Mouse (Mus musculus) cerebellum, adult (tissue): Measurements from ENCODE around the gene Rdh14.

Experiments used
- ATAC-seq: cut with Nextera tagmentation; 2 replicates; pipeline ENCODE4 v1.9.2; 2017; ENCODE audit warnings: mild to moderate bottlenecking, moderate library complexity, mixed read lengths; ENCODE audit not compliant: insufficient number of reproducible peaks, low FRiP score, low TSS enrichment

Rdh14 gene

GRCm38 (mm10) chr12:10390671-10391441, at the start of gene Rdh14:
Gene Rdh14 (plus strand): TSS chr12:10390772.
- ATAC-seq: peak; percentile 99

DNA sequence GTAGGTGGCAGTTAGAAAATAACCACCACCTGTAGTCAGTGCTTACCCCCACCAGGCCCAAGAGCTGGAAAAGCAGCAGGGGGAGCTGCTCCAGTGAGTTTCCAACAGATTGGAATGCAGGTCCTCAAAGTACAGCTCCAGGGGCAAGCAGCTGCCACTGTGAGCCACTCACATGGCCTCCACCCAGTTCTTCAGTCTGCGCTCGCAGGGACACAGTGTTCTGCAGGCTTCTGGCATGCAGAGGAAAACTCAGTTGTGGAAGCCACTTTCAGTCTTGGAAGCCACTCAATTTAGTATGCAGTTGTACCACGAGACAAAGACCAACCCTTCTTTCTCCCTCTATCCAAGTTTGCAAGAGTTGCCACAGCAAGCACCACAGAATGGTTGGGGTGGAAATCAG, 39.9 kb upstream of the Rdh14 start:
- ATAC-seq: no peak

GRCm38 (mm10) chr12:10357756-10358155, 32.8 kb upstream of the Rdh14 start:
- ATAC-seq: no peak

GRCm38 (mm10) chr12:10369673-10370072, 20.9 kb upstream of the Rdh14 start, which contains the start of gene Nt5c1b:
Gene Nt5c1b (plus strand): TSS chr12:10369973.
- no peak for ATAC-seq

DNA sequence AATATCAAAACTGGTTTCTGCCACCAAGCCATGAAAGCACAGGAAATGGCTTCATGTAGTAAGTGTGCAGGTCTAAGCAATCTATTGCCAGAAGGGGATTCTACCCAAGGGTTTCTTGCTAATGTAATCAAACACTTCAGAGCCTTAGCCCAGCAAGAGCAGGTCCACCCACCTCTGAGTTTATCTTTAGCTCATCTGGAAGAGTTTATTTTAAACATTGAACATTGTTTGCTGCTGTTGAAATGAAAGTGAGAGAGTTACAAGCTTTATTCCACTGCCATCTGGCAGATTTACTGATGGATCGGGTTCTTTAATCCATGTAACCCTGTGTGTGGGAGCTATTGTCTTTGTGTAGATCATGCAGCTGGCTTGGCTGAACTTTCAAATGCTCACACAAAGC, 10.2 kb downstream of the Rdh14 start:
- no peak for ATAC-seq

DNA sequence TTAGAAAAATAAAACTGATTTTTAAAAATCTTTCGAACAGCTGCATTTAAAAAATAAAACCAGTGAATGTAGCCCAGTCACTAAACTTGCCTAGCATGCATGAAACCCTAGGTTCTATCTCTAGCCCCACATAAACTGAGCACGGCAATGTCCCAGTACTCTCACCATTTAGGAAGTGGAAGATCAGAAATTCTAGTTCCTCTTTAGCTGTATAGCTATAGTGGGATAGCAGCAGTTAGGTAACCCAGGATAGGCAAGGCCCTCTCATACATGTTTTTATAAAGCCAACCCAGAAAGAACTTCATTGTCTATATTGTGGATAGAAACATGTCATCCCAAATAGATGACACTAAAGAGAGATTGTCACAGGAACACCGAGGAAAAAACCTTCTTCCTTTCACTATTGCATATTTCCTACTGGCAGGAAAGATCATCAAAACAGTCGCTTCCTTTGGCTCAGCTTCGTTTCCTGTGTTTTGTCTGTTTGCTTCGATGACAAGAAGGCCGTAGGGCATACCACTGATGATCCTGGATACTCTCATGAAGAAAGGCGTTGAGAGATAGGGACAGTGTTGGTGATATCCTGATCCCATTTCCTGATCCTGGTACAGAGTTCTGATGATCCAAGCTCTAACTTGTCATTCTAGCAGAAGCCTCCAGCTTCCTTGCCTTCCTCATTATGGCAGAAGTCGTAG, 12.0 kb downstream of the Rdh14 start:
- no peak for ATAC-seq

DNA sequence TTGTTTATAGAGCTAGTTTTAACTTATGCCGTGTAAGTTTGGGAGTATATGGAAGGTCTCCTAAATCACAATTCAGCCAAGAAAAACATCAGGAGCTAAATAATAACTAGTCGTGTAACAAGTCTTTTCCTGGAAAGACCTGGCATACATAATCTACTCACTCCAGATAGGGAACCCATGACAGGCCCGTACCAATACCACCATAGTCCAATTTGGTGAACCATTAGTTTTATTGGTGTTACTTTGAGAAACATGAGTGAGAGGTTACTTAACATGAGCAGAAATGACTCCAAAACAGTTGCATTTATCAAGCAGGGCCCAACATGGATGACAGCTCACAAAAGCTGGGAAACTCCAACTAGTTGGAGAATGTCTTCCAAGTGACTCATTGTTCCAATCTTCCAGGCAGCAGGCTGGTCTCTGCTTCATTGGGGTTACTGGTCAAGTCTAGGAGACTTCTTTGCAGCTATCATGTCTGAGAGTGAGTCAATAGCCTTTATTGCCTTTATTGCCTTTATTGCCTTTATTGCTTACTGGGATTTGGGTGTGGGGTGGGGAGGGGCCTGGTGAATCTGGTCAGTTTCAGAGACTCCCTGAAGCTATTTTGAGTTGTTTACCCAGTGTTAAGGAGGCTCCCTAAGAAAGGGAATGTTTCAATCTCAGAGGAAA, 20.1 kb downstream of the Rdh14 start:
- ATAC-seq: no peak

GRCm38 (mm10) chr12:10411453-10411852, 20.9 kb downstream of the Rdh14 start:
- ATAC-seq: no peak

- no peak for ATAC-seq
Observed at GRCm38 (mm10) chr12:10422347-10422746, 31.8 kb downstream of the Rdh14 start.

- ATAC-seq: no peak
Observed at GRCm38 (mm10) chr12:10425982-10426863, 35.7 kb downstream of the Rdh14 start.

GRCm38 (mm10) chr12:10430999-10431398, 40.4 kb downstream of the Rdh14 start:
- ATAC-seq: no peak

- ATAC-seq: peak; percentile 65
Observed at GRCm38 (mm10) chr12:10438054-10439001, 47.8 kb downstream of the Rdh14 start.

- no peak for ATAC-seq
Observed at GRCm38 (mm10) chr12:10439483-10440235, 49.1 kb downstream of the Rdh14 start.
